Mouse (Mus musculus): ENCODE measurements around the gene Gm8947.

Gm8947 gene

DNA sequence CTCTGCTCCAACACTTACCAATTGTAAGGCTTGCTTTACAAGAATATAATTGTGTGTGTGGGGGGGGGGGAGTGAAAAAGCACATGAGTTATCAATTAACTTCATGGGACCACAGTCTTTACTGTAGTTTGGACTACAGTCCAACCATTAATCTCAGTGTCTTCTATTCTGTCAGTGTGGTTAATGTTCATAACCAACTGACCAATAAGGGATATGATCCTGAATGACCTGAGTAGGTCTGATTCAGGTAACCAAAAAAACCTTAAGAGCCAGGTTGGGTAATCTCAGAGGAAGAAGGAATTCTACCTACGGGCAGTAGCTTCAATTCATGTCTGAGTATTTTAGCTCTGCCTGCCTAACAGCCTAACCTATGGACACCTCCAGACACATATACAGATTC lies 32.4 kb downstream of the Gm8947 start:
- DNase-seq (ENCODE audit: low read depth), result no peak

GRCm38 (mm10) chr1:151227506-151227905 lies 35.3 kb downstream of the Gm8947 start:
- DNase-seq (ENCODE audit: low read depth), result no peak

- no peak for DNase-seq (ENCODE audit: low read depth)
Measured at GRCm38 (mm10) chr1:151228320-151228989, 36.3 kb downstream of the Gm8947 start.

GRCm38 (mm10) chr1:151232346-151232745 lies 40.2 kb downstream of the Gm8947 start:
- no peak for DNase-seq (ENCODE audit: low read depth)

GRCm38 (mm10) chr1:151233756-151234155 lies 41.6 kb downstream of the Gm8947 start:
- no peak for DNase-seq (ENCODE audit: low read depth)

DNA sequence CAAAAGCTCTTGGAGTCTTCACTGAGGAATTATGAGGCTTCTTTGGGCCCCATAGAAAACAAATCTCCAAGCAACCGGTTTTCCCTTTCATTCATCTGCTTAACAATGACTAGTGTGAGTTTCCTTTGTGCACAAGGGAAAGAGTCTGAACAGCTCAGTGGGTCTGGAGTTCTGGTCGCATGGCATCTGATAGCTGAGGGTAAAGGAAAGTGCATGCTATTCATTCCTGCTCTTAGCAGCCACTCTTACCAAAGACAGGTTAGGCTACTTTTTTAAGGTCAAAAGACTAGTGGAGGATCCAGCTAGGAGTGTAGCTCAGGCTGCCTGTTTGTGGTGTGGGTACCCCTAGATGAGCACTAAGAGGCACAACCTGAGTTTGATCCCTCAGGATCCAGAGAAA lies 43.4 kb downstream of the Gm8947 start:
- DNase-seq (ENCODE audit: low read depth), result no peak

DNA sequence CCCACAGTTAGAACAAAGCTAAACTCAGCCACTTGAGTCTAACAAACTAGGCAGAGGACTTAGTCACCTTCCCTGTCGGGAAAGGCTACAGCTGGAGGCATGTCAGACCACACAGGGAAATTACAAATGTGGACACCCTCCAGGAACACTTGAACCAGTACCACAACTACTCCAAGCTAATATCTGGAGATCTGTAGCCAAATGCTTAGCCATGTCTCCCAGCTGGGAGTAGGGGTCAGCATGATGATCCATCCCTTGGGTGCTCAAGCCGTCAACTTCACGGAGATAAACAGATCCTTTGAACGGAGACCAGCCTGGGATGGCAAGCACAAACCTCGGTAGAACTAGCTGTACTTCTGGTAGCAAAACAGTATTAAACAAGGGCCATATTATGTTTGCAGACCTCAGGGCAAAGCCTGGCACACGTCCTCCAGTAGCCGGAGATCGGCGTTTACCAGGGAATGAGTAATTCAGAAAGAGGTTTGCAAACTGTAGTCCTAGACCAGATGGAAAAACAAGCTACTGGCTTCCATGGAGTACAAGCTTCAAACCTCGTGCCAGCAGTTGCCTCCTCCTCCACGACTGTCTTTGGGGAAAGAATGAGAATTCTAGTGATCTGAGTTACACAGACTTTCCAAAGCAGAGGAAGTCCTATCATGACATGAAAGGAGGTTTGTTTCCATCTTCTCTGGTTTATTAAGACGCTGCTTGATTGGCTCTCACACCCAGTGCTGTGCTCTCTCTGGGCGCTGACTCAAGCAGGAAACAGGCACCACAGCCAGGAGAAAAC lies 44.2 kb downstream of the Gm8947 start:
- no peak for DNase-seq (ENCODE audit: low read depth)

- no peak for DNase-seq (ENCODE audit: low read depth)
Measured at GRCm38 (mm10) chr1:151237780-151238179, 45.6 kb downstream of the Gm8947 start.

DNA sequence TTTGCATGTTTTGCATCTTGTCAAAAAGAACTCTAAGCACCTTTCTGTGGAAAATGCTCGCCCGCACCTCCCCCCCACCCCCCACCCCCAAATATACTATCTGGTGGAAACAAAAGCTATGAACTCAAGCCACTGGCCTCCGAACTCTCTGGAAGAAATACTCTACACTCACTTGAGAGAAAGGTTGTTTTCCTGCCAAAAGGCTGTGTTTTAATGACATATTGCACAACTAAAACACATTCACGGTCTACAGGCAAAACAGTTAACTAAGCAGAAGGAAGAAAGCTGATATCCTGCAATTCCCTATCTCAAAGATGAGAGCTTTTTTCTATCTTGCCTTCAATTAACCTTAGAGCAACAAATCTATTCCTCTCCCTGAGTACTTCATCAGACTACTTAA lies 51.2 kb downstream of the Gm8947 start:
- DNase-seq (ENCODE audit: low read depth), result no peak

All from c-Kit-positive CD71-negative TER-119-negative erythroid progenitor cells, embryonic 14.5 days (primary cell).